Mouse (Mus musculus) MEL (cell line): ENCODE results near the gene Gabrp. TPM values are rescaled to one million over a fixed set of nuclear protein-coding genes. Genes with fewer than 3 reads are reported as not detected.

Source experiments
- DNase-seq: peaks from one replicate; pipeline ENCODE4 v3.0.0; 2011; ENCODE audit warnings: low read depth, low spot score
- H3K27ac ChIP-seq: 2 replicates; pipeline ENCODE4 v1.5.1; 2012; ENCODE audit warnings: low read depth, mild to moderate bottlenecking, control low read depth, low read length, moderate library complexity; ENCODE audit not compliant: control insufficient read depth
- H3K27me3 ChIP-seq, 2 experiments: fragments of 150-350 bp in 1 of 2; sonication (generic) in 1 of 2; 2 replicates each; pipeline ENCODE4 v1.6.1; 2012; ENCODE audit warnings: low read length in 2 of 2, mild to moderate bottlenecking in 2 of 2, improper control_type of control experiment in 1 of 2, moderate library complexity in 1 of 2; ENCODE audit not compliant: insufficient read depth in 2 of 2, control insufficient read depth in 1 of 2
- H3K36me3 ChIP-seq, 2 experiments: 2 replicates each; pipeline ENCODE4 v1.6.1; 2012 to 2014; ENCODE audit warnings: low read length in 2 of 2, improper control_type of control experiment in 1 of 2, inconsistent platforms in 1 of 2, mild to moderate bottlenecking in 1 of 2; ENCODE audit not compliant: insufficient read depth in 2 of 2, control insufficient read depth in 1 of 2
- H3K4me1 ChIP-seq, 2 experiments: fragments of 150-350 bp in 1 of 2; sonication (generic) in 1 of 2; 2 replicates each; pipeline ENCODE4 v1.6.1; 2012; ENCODE audit warnings: low read length in 2 of 2, improper control_type of control experiment in 1 of 2, mild to moderate bottlenecking in 1 of 2; ENCODE audit not compliant: insufficient read depth in 2 of 2, control insufficient read depth in 1 of 2
- H3K4me3 ChIP-seq, 2 experiments: fragments of 150-350 bp in 1 of 2; sonication (generic) in 1 of 2; 2 replicates each; pipeline ENCODE4 v1.5.1; 2012; ENCODE audit warnings: low read depth in 2 of 2, low read length in 2 of 2, mild to moderate bottlenecking in 2 of 2, moderate library complexity in 2 of 2, control low read depth in 1 of 2, improper control_type of control experiment in 1 of 2; ENCODE audit not compliant: control insufficient read depth in 1 of 2, insufficient read depth in 1 of 2
- H3K79me2 ChIP-seq: 2 replicates; pipeline ENCODE4 v1.6.1; 2012; ENCODE audit warnings: mild to moderate bottlenecking, low read length, moderate library complexity; ENCODE audit not compliant: control insufficient read depth, poor library complexity, insufficient read depth
- H3K9ac ChIP-seq: 2 replicates; pipeline ENCODE4 v1.6.1; 2012; ENCODE audit warnings: low read depth, mild to moderate bottlenecking, control low read depth, low read length, moderate library complexity; ENCODE audit not compliant: control insufficient read depth, poor library complexity, severe bottlenecking
- H3K9me3 ChIP-seq: fragments of 150-350 bp; sonication (generic); replicated peaks from 2 replicates; pipeline ENCODE4 v1.6.1; 2012; ENCODE audit warnings: mild to moderate bottlenecking, low read length, improper control_type of control experiment, moderate library complexity; ENCODE audit not compliant: insufficient read depth
- CHD1 ChIP-seq: IDR thresholded peaks from 2 replicates; pipeline ENCODE4 v1.6.1; 2012; ENCODE audit warnings: low read depth, mild to moderate bottlenecking, inconsistent platforms, low read length, improper control_type of control experiment
- E2F4 ChIP-seq: IDR thresholded peaks from 2 replicates; pipeline ENCODE4 v1.6.1; 2011; ENCODE audit warnings: low read depth, low read length, improper control_type of control experiment, borderline replicate concordance
- ELF1 ChIP-seq: IDR thresholded peaks from 2 replicates; pipeline ENCODE4 v1.6.1; 2014; ENCODE audit warnings: low read depth, mild to moderate bottlenecking, inconsistent platforms, low read length, improper control_type of control experiment, moderate library complexity
- ETS1 ChIP-seq: IDR thresholded peaks from 2 replicates; pipeline ENCODE4 v1.6.1; 2012; ENCODE audit warnings: low read depth, mild to moderate bottlenecking, inconsistent platforms, low read length, improper control_type of control experiment, moderate library complexity
- GATA1 ChIP-seq: IDR thresholded peaks from 2 replicates; pipeline ENCODE4 v1.6.1; 2011; ENCODE audit warnings: low read depth, low read length, improper control_type of control experiment
- HCFC1 ChIP-seq: IDR thresholded peaks from 2 replicates; pipeline ENCODE4 v1.6.1; 2012; ENCODE audit warnings: low read depth, mild to moderate bottlenecking, inconsistent platforms, low read length, improper control_type of control experiment, moderate library complexity
- MAFK ChIP-seq: IDR thresholded peaks from 2 replicates; pipeline ENCODE4 v1.6.1; 2011; ENCODE audit warnings: low read depth, mild to moderate bottlenecking, low read length, improper control_type of control experiment, borderline replicate concordance
- MAX ChIP-seq: IDR thresholded peaks from 2 replicates; pipeline ENCODE4 v1.6.1; 2011; ENCODE audit warnings: low read length, improper control_type of control experiment
- MYC ChIP-seq: IDR thresholded peaks from 2 replicates; pipeline ENCODE4 v1.6.1; 2011; ENCODE audit warnings: low read depth, mild to moderate bottlenecking, low read length, improper control_type of control experiment, moderate library complexity
- POLR2AphosphoS5 ChIP-seq: IDR thresholded peaks from 2 replicates; pipeline ENCODE4 v1.6.1; 2012; ENCODE audit warnings: low read depth, borderline replicate concordance, mild to moderate bottlenecking, inconsistent platforms, low read length, moderate library complexity, mixed read lengths
- RAD21 ChIP-seq: IDR thresholded peaks from 2 replicates; pipeline ENCODE4 v1.6.1; 2011; ENCODE audit warnings: mild to moderate bottlenecking, low read depth, low read length, improper control_type of control experiment
- UBTF ChIP-seq: IDR thresholded peaks from 2 replicates; pipeline ENCODE4 v1.6.1; 2012; ENCODE audit warnings: low read depth, mild to moderate bottlenecking, inconsistent platforms, low read length, improper control_type of control experiment, moderate library complexity, borderline replicate concordance; ENCODE audit not compliant: insufficient read depth
- USF2 ChIP-seq, 2 experiments: IDR thresholded peaks; 2 replicates each; pipeline ENCODE4 v1.6.1; 2011 to 2012; ENCODE audit warnings: improper control_type of control experiment in 2 of 2, low read length in 2 of 2, borderline replicate concordance in 1 of 2, inconsistent platforms in 1 of 2, low read depth in 1 of 2, mild to moderate bottlenecking in 1 of 2; ENCODE audit not compliant: insufficient read depth in 1 of 2
- ZC3H11A ChIP-seq: IDR thresholded peaks from 2 replicates; pipeline ENCODE4 v1.6.1; 2012; ENCODE audit warnings: low read depth, mild to moderate bottlenecking, inconsistent platforms, low read length, improper control_type of control experiment
- polyA plus RNA-seq, 2 experiments: library from polyadenylated mRNA; stranded (reverse) in 1 of 2; unstranded in 1 of 2; fragments of >175 nt in 1 of 2; fragments of >200 nt in 1 of 2; gene quantifications; 2 replicates each; pipeline versions ENCODE4 v1.2.1 to v1.2.4; 2012; ENCODE audit warnings: low replicate concordance in 2 of 2, low read depth in 1 of 2; ENCODE audit not compliant: insufficient read length in 2 of 2, insufficient read depth in 1 of 2, missing spikeins in 1 of 2
- total RNA-seq: library from RNA; depleted of rRNA; stranded (reverse); fragments of 300-350 nt; gene quantifications from 2 replicates; pipeline ENCODE4 v1.2.3, GENCODE M21; 2012

Gene Gabrp
- total and polyA plus RNA-seq, 3 experiments: not detected

DNA sequence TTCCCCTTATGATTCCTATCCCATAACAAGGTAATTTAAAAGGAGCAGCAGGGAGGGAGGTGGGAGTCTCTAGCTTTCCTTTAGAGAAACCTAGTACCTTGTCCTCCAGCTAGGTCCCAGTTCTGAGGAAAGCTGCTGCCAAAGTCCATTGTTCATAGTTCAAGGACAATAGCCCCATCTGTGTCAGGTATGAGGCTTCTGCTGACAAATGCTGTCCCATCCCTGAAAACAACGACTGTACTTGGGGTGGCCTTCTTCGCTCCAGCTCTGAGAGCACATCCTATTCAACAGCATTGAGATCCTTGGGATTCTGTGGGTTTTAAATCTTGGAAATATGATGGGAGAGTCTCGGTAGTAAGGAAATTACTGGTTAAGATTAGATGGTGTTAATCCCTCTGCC, 42.1 kb downstream of the Gabrp start:
- no peak overlapping the region for H3K4me3 ChIP-seq
- H3K79me2 ChIP-seq: no peaks in the 10 kb centered on the region
- no peaks in the 10 kb centered on the region for H3K4me1 ChIP-seq
- H3K27ac ChIP-seq: no peak overlapping the region
- no peaks in the 10 kb centered on the region for H3K27me3 ChIP-seq
- H3K9ac ChIP-seq: no peak overlapping the region
- TF ChIP-seq GATA1: no peak
- TF ChIP-seq CHD1: no peak
- no peak for TF ChIP-seq USF2 (IDR thresholded peaks at IDR 0.05; ENCODE audit: borderline replicate concordance in 1 of 2, insufficient read depth in 1 of 2, low read depth in 1 of 2, low read length in 2 of 2)
- TF ChIP-seq UBTF: no peak
- no peak for TF ChIP-seq MAFK
- no peaks in the 10 kb centered on the region for H3K36me3 ChIP-seq
- no peaks in the 10 kb centered on the region for H3K9me3 ChIP-seq
- DNase-seq: no peak

DNA sequence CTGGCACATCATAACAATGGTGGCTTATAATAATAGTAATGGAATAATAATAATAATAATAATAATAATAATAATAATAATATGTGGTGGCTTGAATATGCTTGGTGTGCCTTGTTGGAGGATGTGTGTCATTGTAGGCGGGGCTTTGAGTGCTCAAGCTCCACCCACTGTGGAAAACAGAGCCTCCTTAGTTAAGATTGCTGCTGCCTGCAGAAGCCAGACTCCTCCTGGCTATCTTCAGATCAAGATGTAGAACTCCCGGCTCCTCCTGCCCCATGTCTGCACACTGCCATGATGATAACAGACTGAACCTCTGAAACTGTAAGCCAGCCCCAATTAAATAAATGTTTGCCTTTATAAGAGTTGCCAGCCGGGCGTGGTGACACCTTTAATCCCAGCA, 44.2 kb downstream of the Gabrp start:
- Histone ChIP-seq H3K79me2 (no peaks in the 10 kb centered on the region), H3K27ac (no peak overlapping the region), H3K9me3 (no peaks in the 10 kb centered on the region), H3K9ac (no peak overlapping the region), H3K4me1 (no peaks in the 10 kb centered on the region), H3K4me3 (no peak overlapping the region), H3K27me3 (no peaks in the 10 kb centered on the region), H3K36me3 (no peaks in the 10 kb centered on the region)
- DNase-seq: no peak
- TF ChIP-seq ETS1 (no peak), RAD21 (no peak), POLR2AphosphoS5 (no peak), MYC (no peak), E2F4 (no peak), ELF1 (no peak), UBTF (no peak)

DNA sequence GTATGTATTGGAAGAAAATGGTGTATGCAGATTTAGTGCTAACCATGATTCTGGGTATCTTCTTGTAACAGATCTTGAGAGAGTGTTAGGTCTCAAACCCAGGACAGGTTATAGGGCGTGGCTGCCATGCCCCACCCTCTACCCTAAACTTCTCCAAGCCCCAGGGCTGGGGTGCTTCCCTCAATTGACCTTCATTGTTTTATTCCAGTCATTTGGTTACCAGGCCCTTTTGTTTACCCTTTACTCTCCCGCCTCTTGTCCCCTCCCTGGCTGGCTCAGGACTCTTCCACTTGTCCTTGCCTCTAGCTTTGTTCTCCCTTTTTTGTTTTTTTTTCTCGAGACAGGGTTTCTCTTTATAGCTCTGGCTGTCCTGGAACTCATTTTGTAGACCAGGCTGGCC, 45.2 kb downstream of the Gabrp start:
- Histone ChIP-seq H3K9ac (no peak overlapping the region), H3K27ac (no peak overlapping the region)

More for the DNA sequence above, 45.2 kb downstream of the Gabrp start:
- Histone ChIP-seq H3K79me2 (no peaks in the 10 kb centered on the region), H3K4me3 (no peak overlapping the region), H3K4me1 (no peaks in the 10 kb centered on the region), H3K36me3 (no peaks in the 10 kb centered on the region), H3K27me3 (no peaks in the 10 kb centered on the region), H3K9me3 (no peaks in the 10 kb centered on the region)
- DNase-seq: no peak
- TF ChIP-seq UBTF: no peak
- TF ChIP-seq CHD1: no peak
- TF ChIP-seq ZC3H11A: no peak
- no peak for TF ChIP-seq MAFK
- no peak for TF ChIP-seq RAD21
- TF ChIP-seq HCFC1: no peak
- TF ChIP-seq MAX: no peak
